Mouse (Mus musculus) kidney, embryonic 16.5 days (tissue): Measurements from ENCODE around the gene Adamtsl3. TPM values are rescaled to one million over a fixed set of nuclear protein-coding genes. Genes with fewer than 3 reads are reported as not detected.

Experiments
- ATAC-seq: fragments of 200-750 bp; cut with Nextera tagmentation; 2 replicates; pipeline ENCODE4 v1.8.0; 2017; ENCODE audit warnings: moderate TSS enrichment; ENCODE audit not compliant: low FRiP score, low TSS enrichment
- H3K27ac ChIP-seq: fragments of 300-500 bp; sonication (generic); 2 replicates; pipeline ENCODE4 v1.5.1; 2014; ENCODE audit warnings: low read length
- H3K27me3 ChIP-seq: fragments of 300-500 bp; sonication (generic); 2 replicates; pipeline ENCODE4 v1.6.1; 2014; ENCODE audit warnings: low read length, control low read depth, mixed read lengths; ENCODE audit not compliant: insufficient read depth
- H3K36me3 ChIP-seq: fragments of 300-500 bp; sonication (generic); 2 replicates; pipeline ENCODE4 v1.6.1; 2014; ENCODE audit warnings: low read length, control low read depth, mixed read lengths; ENCODE audit not compliant: insufficient read depth
- H3K4me1 ChIP-seq: fragments of 300-500 bp; sonication (generic); 2 replicates; pipeline ENCODE4 v1.6.1; 2014; ENCODE audit warnings: low read length, control low read depth, mixed read lengths; ENCODE audit not compliant: insufficient read depth
- H3K4me2 ChIP-seq: fragments of 300-500 bp; sonication (generic); replicated peaks from 2 replicates; pipeline ENCODE4 v1.6.1; 2014; ENCODE audit warnings: low read depth, low read length
- H3K4me3 ChIP-seq: fragments of 300-500 bp; sonication (generic); 2 replicates; pipeline ENCODE4 v1.5.1; 2014; ENCODE audit warnings: mild to moderate bottlenecking, low read length
- H3K9ac ChIP-seq: fragments of 300-500 bp; sonication (generic); replicated peaks from 2 replicates; pipeline ENCODE4 v1.6.1; 2014; ENCODE audit warnings: low read length
- H3K9me3 ChIP-seq: fragments of 300-500 bp; sonication (generic); 2 replicates; pipeline ENCODE4 v1.6.1; 2016; ENCODE audit warnings: low read length, control low read depth
- WGBS: fragments of 180-500 bp; shearing (Covaris S2); extraction: QIAGEN DNeasy Blood & Tissue Kit; methylation state at CpG from one replicate; pipeline ENCODE4 v1.1.7; 2014; 5-methylcytosine and 5-hydroxymethylcytosine counted together
- polyA plus RNA-seq: library from polyadenylated mRNA; unstranded; fragments of >200 nt; fragmentation: Nextera tagmentation; extraction: Ambion mirVana; gene quantifications from 2 replicates; pipeline ENCODE4 v1.2.1, GENCODE M21; 2015

The Adamtsl3 gene
- polyA plus RNA-seq, 1 experiment from 2014 or later: 0.47 TPM

DNA sequence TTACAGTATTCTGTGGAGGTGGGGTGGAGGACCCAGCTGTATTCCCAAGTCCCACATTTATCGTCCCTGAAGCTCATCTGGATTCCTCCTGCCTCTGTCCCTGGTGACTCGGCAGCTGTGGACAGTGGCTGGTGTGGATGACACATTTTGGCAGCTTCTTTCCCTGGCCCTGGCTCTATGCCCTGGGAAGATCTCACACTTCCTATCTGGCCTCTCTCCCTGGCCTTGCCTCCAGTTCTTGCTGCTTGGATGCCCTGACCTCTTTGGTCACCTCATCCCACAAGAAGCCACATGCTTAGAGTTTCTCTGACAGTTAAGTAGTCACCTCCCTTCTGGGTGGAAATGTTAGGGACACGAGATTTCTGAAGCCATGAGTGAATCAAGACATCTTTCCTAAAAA is 35.9 kb downstream of the Adamtsl3 start:
- Histone ChIP-seq H3K4me2 (no peak overlapping the region), H3K9me3 (no peaks in the 10 kb centered on the region), H3K36me3 (no peaks in the 10 kb centered on the region), H3K4me1 (0 out of 2 replicates have a peak, but pooled peaks cover 2% of the 10 kb centered on the region), H3K27ac (no peak overlapping the region), H3K27me3 (no peaks in the 10 kb centered on the region), H3K4me3 (no peak overlapping the region), H3K9ac (no peak overlapping the region)
- no peak for ATAC-seq
- 60% methylated on average over 3 of the region's 3 CpGs for WGBS

DNA sequence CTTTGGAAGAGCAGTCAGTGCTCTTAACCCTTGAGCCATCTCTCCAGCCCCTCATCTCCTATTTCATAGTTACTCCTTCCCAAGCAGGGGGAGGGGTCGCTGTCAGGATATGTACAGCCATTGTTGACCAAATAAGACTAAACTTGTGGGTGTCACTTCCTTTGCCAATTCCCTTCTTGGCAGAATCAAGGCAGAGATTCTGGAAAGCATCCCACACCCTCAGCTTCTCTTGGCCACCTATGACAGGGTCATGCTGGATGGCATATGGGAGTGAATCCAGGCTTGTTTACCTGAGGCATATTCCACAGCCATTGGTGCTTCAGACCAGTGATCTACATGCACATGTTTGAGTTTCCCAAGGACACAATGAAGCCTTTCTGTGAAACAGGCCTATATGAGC is 42.8 kb downstream of the Adamtsl3 start:
- Histone ChIP-seq H3K9me3 (no peaks in the 10 kb centered on the region), H3K9ac (no peak overlapping the region), H3K27ac (no peak overlapping the region), H3K4me1 (no peaks in the 10 kb centered on the region), H3K4me2 (no peak overlapping the region), H3K27me3 (no peaks in the 10 kb centered on the region), H3K4me3 (no peak overlapping the region), H3K36me3 (no peaks in the 10 kb centered on the region)
- ATAC-seq: no peak
- WGBS: 96% methylated on average over 1 of the region's 1 CpGs

DNA sequence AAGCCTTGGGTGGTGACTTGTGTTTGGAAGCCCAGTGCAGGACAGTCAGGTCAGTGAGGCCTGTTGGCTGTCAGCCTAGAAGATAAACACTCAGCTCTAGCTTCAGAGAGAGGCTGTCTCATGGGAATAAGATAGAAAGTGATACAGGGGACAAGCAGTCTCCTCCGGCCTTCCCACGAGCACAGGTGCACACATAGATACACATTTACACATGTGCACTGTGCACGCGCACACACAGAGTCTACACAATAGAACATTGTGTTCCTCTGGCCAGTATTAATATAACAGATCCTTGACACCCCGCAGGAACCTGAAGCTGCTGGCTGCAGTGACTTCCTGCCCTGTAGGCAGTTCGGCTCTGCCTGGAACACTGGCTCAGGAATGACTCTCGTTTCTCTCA is 44.3 kb downstream of the Adamtsl3 start:
- no peaks in the 10 kb centered on the region for H3K9me3 ChIP-seq
- WGBS: 73% methylated on average over 7 of the region's 7 CpGs
- no peak overlapping the region for H3K27ac ChIP-seq
- no peaks in the 10 kb centered on the region for H3K36me3 ChIP-seq
- no peak overlapping the region for H3K9ac ChIP-seq
- no peak overlapping the region for H3K4me3 ChIP-seq
- no peaks in the 10 kb centered on the region for H3K27me3 ChIP-seq
- no peak for ATAC-seq
- H3K4me1 ChIP-seq: no peaks in the 10 kb centered on the region
- H3K4me2 ChIP-seq: no peak overlapping the region

DNA sequence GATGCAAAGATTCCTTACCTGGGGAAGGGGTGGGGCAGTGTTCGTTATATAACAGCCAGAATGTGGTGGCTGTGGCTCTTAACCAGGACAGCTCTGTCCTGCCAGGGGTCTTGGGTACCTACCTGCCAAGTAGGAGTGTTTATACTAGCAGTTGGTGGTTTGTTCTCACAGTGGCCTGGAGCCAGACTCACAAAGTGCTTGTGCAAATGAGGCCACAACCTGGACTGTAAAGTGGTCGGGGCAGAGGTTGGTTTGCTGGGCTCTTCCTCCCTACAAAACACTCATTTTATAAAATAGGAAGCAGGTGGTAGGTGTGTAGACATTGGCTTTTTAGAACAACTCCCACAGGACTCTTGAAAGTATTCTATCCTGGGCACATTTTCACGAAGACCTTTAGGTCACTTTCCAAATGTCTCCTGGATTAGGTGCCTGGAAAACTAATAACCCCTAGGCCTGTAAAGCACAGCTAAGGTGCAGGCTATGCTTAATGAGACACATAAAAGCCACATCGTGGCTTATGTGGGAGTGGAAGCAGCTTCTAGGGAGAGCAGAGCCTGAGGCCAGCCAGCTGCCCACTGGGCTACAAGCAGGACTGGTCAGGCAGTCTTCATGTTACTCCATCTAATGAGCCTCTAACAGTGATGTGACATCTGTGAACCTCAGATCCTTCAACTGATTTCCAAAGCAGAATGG is 47.5 kb downstream of the Adamtsl3 start:
- 0 out of 2 replicates have a peak overlapping the region, but pooled peaks have one; percentile 0 for H3K27ac ChIP-seq

DNA sequence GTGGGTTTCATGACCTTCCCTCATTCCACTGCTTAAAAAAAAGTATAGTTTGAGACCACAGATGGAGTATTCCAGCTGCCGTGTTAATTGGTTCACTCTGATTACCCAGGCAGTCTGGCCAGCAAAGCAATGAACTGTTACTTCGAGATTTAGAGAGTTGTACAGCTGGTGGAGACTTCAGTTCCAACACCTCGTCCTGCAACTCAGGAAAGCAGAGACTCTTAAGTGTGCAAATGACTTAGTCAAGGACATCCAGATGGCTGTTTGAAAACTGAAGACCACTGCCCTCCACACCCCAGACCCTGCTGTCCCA is 48.0 kb downstream of the Adamtsl3 start:
- Histone ChIP-seq H3K4me2 (no peak overlapping the region), H3K4me3 (no peak overlapping the region), H3K4me1 (no peaks in the 10 kb centered on the region), H3K9ac (no peak overlapping the region), H3K9me3 (no peaks in the 10 kb centered on the region), H3K27me3 (no peaks in the 10 kb centered on the region), H3K36me3 (no peaks in the 10 kb centered on the region), H3K27ac (0 out of 2 replicates have a peak overlapping the region, but pooled peaks have one; percentile 0)
- 25% methylated on average over 3 of the region's 3 CpGs for WGBS
- ATAC-seq: 0 out of 2 replicates have a peak, but pooled peaks have one; percentile 23

More for the DNA sequence above, 47.5 kb downstream of the Adamtsl3 start:
- peak; percentile 51; the same call in 1 of the 2 replicates for ATAC-seq
- Histone ChIP-seq H3K4me2 (no peak overlapping the region), H3K4me1 (no peaks in the 10 kb centered on the region), H3K36me3 (no peaks in the 10 kb centered on the region), H3K9me3 (no peaks in the 10 kb centered on the region), H3K9ac (no peak overlapping the region), H3K4me3 (no peak overlapping the region), H3K27me3 (no peaks in the 10 kb centered on the region)
- 38% methylated on average over 4 of the region's 4 CpGs for WGBS

DNA sequence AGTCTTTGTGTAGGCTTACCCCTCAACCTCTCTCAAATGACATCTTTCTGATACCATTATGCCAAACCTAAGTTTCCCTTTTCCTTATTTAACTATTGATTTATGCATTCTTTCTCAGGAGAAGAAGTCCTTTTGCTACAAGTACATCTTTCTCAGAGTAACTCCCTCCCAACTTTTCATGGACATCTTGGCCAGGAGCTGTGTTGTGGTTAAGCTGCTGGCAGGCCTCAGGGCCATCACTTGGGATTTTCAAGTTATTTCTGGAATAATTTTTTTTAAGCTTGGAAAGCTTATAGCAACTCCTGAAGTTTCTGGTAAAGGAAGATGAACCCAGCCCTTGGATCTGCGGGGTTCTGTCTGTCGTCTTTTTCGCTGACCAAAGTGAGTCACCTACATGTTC is 51.6 kb downstream of the Adamtsl3 start:
- H3K9ac ChIP-seq: no peak overlapping the region
- H3K4me2 ChIP-seq: no peak overlapping the region
- H3K9me3 ChIP-seq: peaks cover 5% of the 10 kb centered on the region; the same call in 1 of the 2 replicates
- WGBS: 92% methylated on average over 3 of the region's 3 CpGs
- H3K27me3 ChIP-seq: no peaks in the 10 kb centered on the region
- no peak overlapping the region for H3K27ac ChIP-seq
- H3K4me1 ChIP-seq: no peaks in the 10 kb centered on the region
- H3K4me3 ChIP-seq: no peak overlapping the region
- H3K36me3 ChIP-seq: no peaks in the 10 kb centered on the region
- ATAC-seq: no peak

DNA sequence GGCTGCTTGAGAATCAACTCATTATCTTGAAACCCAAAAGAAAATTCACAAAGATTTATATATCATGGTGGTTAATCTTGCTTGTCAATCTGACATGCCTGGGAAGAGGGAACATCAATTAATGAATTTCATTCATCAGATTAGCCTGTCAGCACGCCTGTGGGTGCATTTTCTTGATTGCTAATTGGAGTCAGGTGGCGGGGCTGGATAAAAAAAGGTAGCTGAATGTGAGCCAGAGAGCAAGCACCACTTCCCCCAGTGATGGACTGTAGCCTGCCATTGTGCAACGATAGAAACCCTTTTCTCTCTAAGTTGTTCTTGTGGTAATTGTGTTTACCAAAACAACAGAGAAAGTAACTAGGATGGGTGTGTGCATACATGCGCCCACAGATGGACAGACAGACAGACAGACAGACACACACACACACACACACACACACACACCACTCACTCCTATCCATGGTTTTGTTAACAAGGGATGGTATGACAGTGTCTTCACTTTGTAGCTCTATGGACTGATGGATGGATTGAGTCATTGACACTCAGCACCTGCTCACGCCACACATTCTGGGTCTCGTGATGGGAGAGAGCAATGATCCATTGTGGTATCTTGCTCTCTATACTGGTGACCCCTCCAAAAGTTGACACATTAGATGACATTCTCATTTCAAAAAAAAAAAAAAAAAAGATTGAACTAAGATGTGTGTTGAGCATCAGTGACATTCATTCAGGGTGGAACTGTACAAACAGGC is 59.1 kb downstream of the Adamtsl3 start:
- 79% methylated on average over 6 of the region's 6 CpGs for WGBS
- no peak overlapping the region for H3K27ac ChIP-seq
- H3K36me3 ChIP-seq: no peaks in the 10 kb centered on the region
- H3K4me3 ChIP-seq: no peak overlapping the region
- H3K27me3 ChIP-seq: no peaks in the 10 kb centered on the region
- H3K4me1 ChIP-seq: no peaks in the 10 kb centered on the region
- peaks cover 5% of the 10 kb centered on the region; the same call in 1 of the 2 replicates for H3K9me3 ChIP-seq
- H3K9ac ChIP-seq: no peak overlapping the region
- ATAC-seq: no peak
- H3K4me2 ChIP-seq: no peak overlapping the region

DNA sequence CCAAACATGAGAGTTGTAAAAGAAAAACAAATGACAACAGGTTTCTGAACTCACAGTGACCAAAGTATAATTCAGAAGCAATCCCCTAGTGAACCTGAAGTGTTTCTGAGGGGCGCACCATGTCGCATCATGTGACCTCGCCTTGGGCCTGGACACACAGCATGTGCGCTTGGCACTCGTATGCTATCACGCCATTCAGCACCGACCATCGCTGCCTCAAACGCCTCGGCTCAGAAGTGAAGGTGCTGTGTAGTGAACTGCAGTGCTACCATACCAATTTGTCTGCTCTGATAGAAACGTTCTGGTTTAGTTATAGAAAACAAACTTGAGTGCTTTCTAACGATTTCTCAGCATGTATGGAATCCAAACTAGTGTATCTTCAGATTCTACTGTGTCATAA is 59.7 kb downstream of the Adamtsl3 start:
- peaks cover 5% of the 10 kb centered on the region; the same call in 1 of the 2 replicates for H3K9me3 ChIP-seq
- H3K27me3 ChIP-seq: no peaks in the 10 kb centered on the region
- no peaks in the 10 kb centered on the region for H3K36me3 ChIP-seq
- WGBS: 87% methylated on average over 12 of the region's 12 CpGs
- no peak overlapping the region for H3K9ac ChIP-seq
- H3K4me3 ChIP-seq: no peak overlapping the region
- no peak for ATAC-seq
- H3K4me1 ChIP-seq: no peaks in the 10 kb centered on the region
- no peak overlapping the region for H3K27ac ChIP-seq
- no peak overlapping the region for H3K4me2 ChIP-seq

DNA sequence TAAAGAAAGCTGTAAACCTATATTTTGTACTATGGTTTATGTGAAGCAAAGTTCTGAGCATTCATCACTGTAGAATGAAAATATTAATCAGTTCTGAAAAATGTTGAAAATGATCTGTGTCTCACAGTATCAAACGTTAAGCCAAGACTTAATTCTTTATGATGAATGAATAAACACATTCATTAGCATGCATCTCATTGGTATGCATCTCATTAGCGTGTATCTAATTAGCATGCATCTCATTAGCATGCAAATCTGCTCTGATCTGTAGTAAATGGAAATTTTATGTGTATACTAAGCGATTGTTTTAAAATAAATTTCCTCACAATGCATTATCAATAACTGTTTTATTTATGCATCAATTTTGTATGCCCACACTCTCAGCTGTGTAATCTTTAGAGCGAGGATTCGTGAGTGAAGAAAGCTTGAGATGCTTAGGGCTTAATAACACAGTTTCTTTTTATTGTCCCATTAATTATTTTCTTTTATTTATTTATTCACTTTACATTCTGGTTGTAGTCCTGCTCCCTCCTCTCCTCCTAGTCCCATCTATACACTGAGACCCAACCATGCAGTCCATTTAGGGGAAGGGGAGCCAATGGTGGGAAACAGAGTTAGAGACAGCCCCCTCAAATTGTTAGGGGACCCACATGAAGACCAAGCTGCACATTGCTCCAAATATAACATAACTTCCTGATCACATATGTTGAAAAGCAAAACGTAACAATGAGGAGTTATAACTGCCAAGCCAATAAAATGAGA is 60.4 kb downstream of the Adamtsl3 start:
- Histone ChIP-seq H3K4me3 (no peak overlapping the region), H3K9me3 (no peaks in the 10 kb centered on the region), H3K27me3 (no peaks in the 10 kb centered on the region), H3K27ac (no peak overlapping the region), H3K9ac (no peak overlapping the region), H3K4me2 (no peak overlapping the region), H3K4me1 (no peaks in the 10 kb centered on the region), H3K36me3 (no peaks in the 10 kb centered on the region)
- 79% methylated on average over 6 of the region's 6 CpGs for WGBS
- ATAC-seq: no peak
